Mouse (Mus musculus) lung, embryonic 16.5 days (tissue): Measurements from ENCODE around the gene Ankk1. TPM values are rescaled to one million over a fixed set of nuclear protein-coding genes. Genes with fewer than 3 reads are reported as not detected.

Experiments used
- ATAC-seq: fragments of 200-750 bp; cut with Nextera tagmentation; 2 replicates; pipeline ENCODE4 v1.8.0; 2017; ENCODE audit warnings: low read depth, mild to moderate bottlenecking, moderate library complexity
- H3K27ac ChIP-seq: fragments of 300-500 bp; sonication (generic); 2 replicates; pipeline ENCODE4 v1.5.1; 2014; ENCODE audit warnings: mild to moderate bottlenecking, control low read depth, low read length
- H3K27me3 ChIP-seq: fragments of 300-500 bp; sonication (generic); 2 replicates; pipeline ENCODE4 v1.6.1; 2014; ENCODE audit warnings: low read depth, low read length, mixed read lengths; ENCODE audit not compliant: control insufficient read depth, insufficient read depth
- H3K36me3 ChIP-seq: fragments of 300-500 bp; sonication (generic); 2 replicates; pipeline ENCODE4 v1.6.1; 2014; ENCODE audit warnings: low read length; ENCODE audit not compliant: control insufficient read depth, insufficient read depth
- H3K4me1 ChIP-seq: fragments of 300-500 bp; sonication (generic); replicated peaks from 2 replicates; pipeline ENCODE4 v1.6.1; 2014; ENCODE audit warnings: low read length, mixed read lengths; ENCODE audit not compliant: control insufficient read depth, insufficient read depth
- H3K4me2 ChIP-seq: fragments of 300-500 bp; sonication (generic); 2 replicates; pipeline ENCODE4 v1.6.1; 2014; ENCODE audit warnings: low read depth, low read length, control low read depth
- H3K4me3 ChIP-seq: fragments of 300-500 bp; sonication (generic); 2 replicates; pipeline ENCODE4 v1.5.1; 2014; ENCODE audit warnings: mild to moderate bottlenecking, low read length, control low read depth
- H3K9ac ChIP-seq: fragments of 300-500 bp; sonication (generic); 2 replicates; pipeline ENCODE4 v1.6.1; 2014; ENCODE audit warnings: low read length, control low read depth
- H3K9me3 ChIP-seq: fragments of 300-500 bp; sonication (generic); 2 replicates; pipeline ENCODE4 v1.6.1; 2016; ENCODE audit warnings: low read length; ENCODE audit not compliant: control insufficient read depth
- WGBS: fragments of 180-500 bp; shearing (Covaris S2); extraction: QIAGEN DNeasy Blood & Tissue Kit; methylation state at CpG from one replicate; pipeline ENCODE4 v1.1.7; 2014; 5-methylcytosine and 5-hydroxymethylcytosine counted together
- polyA plus RNA-seq: library from polyadenylated mRNA; unstranded; fragments of >200 nt; fragmentation: Nextera tagmentation; extraction: Ambion mirVana; gene quantifications from 2 replicates; pipeline ENCODE4 v1.2.1, GENCODE M21; 2015

Gene Ankk1
- polyA plus RNA-seq = not detected in 2 replicates

DNA sequence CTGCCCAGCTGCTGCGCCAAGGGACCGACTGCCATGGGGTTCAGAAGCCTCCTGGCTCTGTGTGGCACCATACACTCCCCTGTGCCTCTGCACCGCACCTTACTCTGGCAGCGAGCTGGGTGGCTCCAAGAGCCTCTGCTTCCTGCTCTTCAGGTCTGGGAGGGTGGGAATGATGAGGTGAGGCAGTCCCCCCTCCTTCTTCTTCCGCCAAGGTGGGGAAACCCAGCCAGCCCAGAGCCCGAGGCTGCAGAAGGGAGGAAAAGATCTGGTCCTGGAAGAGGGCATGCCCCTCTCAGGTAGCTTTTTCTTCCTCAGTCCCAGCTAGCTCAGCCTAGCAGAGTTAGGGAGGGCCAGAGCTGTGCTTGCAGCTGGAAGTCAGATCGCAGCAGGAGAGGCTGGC, at the start of gene Ankk1:
Gene Ankk1 (minus strand): TSS at position 101 of the 400 bp plus-strand sequence.
- WGBS = 68% methylated on average over 6 of the region's 7 CpGs
- Histone ChIP-seq H3K27me3 (no peaks in the 10 kb centered on the region), H3K27ac (no peak within 1 kb of the TSS), H3K4me2 (no peak within 1 kb of the TSS), H3K9ac (no peak within 1 kb of the TSS), H3K9me3 (no peaks in the 10 kb centered on the region), H3K4me1 (no peaks in the 10 kb centered on the region), H3K4me3 (no peak within 1 kb of the TSS), H3K36me3 (no peaks in the 10 kb centered on the region)
- no peak for ATAC-seq

DNA sequence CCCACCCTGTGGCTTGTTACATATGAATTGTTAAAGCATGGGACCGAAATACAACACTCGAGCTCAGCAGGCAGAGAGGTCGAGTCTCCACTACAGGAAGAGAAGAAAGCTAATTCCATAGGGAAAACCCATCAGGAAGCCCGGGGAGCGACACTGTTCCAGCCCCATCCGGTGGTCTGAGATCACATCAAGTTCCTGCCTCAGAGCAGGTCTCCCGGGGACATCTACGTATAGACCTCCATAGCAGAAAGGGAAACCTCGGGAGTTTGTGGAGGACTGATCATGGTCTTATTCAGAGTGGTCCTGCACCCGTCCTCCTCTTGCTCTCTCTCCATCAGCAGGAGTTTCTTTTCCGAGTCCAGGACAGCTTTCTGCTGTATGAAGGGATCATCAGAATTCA, 45.3 kb upstream of the Ankk1 start:
- Histone ChIP-seq H3K4me2 (no peak overlapping the region), H3K27me3 (no peaks in the 10 kb centered on the region), H3K36me3 (no peaks in the 10 kb centered on the region), H3K9me3 (no peaks in the 10 kb centered on the region; the same call in 1 of the 2 replicates), H3K9ac (no peak overlapping the region), H3K4me3 (no peak overlapping the region), H3K4me1 (no peaks in the 10 kb centered on the region), H3K27ac (no peak overlapping the region)
- ATAC-seq = no peak
- WGBS = 70% methylated on average over 11 of the region's 11 CpGs

DNA sequence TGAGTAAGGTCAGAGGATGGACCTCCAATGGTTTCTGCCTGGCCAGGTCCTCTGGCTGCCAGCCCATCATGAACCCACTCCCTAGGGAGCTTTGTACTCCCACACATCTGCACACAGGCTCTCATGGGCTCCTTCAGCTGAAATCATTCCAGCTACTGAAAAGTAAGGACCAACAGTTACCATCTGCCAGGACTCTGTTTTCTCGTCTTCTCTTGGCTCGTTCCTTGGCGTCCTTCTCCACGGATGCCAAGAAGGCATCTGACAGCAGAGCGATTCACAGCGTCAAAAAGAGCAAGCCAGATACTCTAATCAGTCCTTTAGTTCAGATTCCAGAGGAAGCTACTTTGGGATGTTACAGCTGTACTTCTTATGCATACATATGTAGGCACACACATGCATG, 44.1 kb upstream of the Ankk1 start:
- no peaks in the 10 kb centered on the region for H3K27me3 ChIP-seq
- ATAC-seq = no peak
- H3K4me2 ChIP-seq = no peak overlapping the region
- no peak overlapping the region for H3K4me3 ChIP-seq
- H3K27ac ChIP-seq = no peak overlapping the region
- WGBS = 70% methylated on average over 6 of the region's 6 CpGs
- H3K4me1 ChIP-seq = no peaks in the 10 kb centered on the region
- no peaks in the 10 kb centered on the region; the same call in 1 of the 2 replicates for H3K9me3 ChIP-seq
- H3K9ac ChIP-seq = no peak overlapping the region
- no peaks in the 10 kb centered on the region for H3K36me3 ChIP-seq

DNA sequence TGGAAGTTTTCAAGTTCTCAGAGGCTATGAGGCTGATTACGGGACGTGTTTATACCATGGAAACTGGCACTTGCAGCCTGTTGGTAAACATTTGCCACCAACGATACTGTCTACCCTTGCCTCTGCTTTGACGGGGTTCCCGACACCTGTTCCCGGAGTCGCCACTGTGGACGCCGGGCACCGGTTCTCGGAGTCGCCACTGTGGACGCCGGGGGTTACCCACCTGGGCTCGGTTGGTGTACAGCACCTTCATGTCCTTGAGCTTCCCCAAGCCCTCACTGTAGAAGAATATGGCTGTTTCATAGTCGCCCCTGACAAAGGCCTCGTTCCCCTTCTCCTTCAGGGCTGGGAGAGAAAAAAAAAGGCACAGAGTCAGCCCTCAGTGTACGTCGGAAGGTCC, 43.2 kb upstream of the Ankk1 start:
- Histone ChIP-seq H3K9ac (no peak overlapping the region), H3K27ac (no peak overlapping the region), H3K27me3 (no peaks in the 10 kb centered on the region), H3K4me1 (no peaks in the 10 kb centered on the region), H3K9me3 (no peaks in the 10 kb centered on the region), H3K36me3 (no peaks in the 10 kb centered on the region), H3K4me3 (no peak overlapping the region), H3K4me2 (no peak overlapping the region)
- WGBS = 90% methylated on average over 19 of the region's 19 CpGs
- no peak for ATAC-seq

DNA sequence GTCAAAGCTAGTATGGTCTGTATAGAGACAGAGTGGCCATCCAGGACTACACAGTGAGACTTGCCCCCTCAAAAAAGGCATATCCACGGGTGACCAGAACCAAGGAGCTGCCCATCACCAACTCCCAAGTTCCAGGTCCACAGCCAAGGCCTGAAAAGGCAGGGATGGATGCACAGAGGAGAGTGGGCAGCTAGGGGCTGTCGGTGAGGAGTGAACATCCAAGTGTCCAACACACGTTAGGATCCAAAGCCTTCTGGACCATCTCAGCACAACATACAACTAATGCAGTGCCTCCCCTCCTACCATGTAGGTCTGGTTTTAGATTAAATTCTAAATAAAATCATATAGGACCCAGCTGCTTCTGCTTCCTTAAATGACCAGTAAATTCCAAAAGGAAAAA, 29.3 kb upstream of the Ankk1 start:
- H3K27ac ChIP-seq = no peak overlapping the region
- WGBS = 92% methylated on average over 3 of the region's 3 CpGs
- no peaks in the 10 kb centered on the region for H3K36me3 ChIP-seq
- H3K27me3 ChIP-seq = no peaks in the 10 kb centered on the region
- no peak overlapping the region for H3K9ac ChIP-seq
- H3K4me3 ChIP-seq = no peak overlapping the region
- no peaks in the 10 kb centered on the region for H3K9me3 ChIP-seq
- H3K4me2 ChIP-seq = no peak overlapping the region
- no peak for ATAC-seq
- no peaks in the 10 kb centered on the region for H3K4me1 ChIP-seq

DNA sequence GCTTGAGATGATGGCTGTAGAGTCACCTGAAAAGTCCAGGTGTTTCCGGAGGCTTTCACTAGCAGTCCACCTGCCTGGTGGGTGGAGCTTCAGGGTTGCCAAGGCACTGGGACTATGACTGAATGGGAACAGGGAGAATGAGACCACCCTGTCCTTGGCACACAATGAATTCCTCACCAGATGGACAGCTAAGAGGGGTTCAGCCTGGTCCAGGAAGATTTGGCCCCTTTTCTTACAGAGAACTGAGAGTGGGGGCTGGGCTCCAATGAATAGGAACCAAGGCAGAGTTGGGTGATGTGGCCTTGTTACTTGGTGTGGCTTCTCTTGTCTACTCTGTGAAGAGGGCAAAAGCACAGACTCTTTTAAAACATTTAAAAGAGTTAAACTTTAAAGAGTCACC, 25.6 kb upstream of the Ankk1 start:
- Histone ChIP-seq H3K4me2 (no peak overlapping the region), H3K9me3 (no peaks in the 10 kb centered on the region), H3K27ac (no peak overlapping the region), H3K27me3 (no peaks in the 10 kb centered on the region), H3K9ac (no peak overlapping the region), H3K4me1 (no peaks in the 10 kb centered on the region), H3K4me3 (no peak overlapping the region), H3K36me3 (no peaks in the 10 kb centered on the region)
- ATAC-seq = no peak
- WGBS = 87% methylated on average over 1 of the region's 1 CpGs

DNA sequence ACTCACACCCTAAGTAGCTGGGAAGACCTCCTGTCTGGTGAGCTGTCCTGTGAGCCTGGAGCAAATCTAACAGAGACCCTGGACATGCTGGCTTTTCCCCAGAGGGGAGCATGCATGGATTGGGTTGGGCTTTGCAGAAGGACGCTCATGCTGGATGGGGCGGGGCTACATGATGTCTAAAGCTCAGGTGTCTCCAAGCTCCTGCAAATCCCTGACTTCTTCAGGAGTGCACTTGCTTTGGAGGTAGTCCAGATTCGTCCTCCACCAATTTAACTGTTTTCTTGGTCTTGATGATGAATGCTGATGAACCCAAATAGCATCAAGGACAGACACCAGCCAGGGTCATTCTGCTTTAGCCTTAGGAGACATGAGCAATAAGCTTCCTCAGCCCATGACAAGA, 23.7 kb upstream of the Ankk1 start:
- no peak overlapping the region for H3K4me3 ChIP-seq
- ATAC-seq = no peak
- WGBS = 54% methylated on average over 3 of the region's 3 CpGs
- no peaks in the 10 kb centered on the region for H3K9me3 ChIP-seq
- H3K27ac ChIP-seq = no peak overlapping the region
- no peaks in the 10 kb centered on the region for H3K27me3 ChIP-seq
- no peak overlapping the region for H3K9ac ChIP-seq
- no peaks in the 10 kb centered on the region for H3K36me3 ChIP-seq
- H3K4me1 ChIP-seq = no peaks in the 10 kb centered on the region
- no peak overlapping the region for H3K4me2 ChIP-seq

DNA sequence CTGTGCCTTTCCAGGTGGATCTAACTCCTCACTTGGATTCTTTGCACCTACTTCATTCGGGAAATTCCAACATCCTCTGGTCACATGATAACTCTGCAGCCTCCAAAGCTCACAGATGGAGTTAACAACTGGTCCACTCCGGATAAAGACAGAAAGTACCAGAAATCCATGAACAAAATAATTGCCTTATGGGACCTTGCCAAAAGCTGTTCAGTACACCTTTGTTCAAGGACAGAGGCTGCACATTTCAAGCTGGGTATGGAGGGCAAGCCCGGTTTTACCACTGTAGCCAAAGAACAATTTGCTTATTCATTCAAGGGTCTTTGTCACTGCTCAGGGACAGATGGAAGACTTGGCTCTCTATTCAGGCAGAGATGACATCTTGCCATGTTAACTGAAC, 15.8 kb upstream of the Ankk1 start:
- Histone ChIP-seq H3K27me3 (no peaks in the 10 kb centered on the region), H3K27ac (no peak overlapping the region), H3K4me2 (no peak overlapping the region), H3K36me3 (no peaks in the 10 kb centered on the region), H3K9ac (no peak overlapping the region), H3K9me3 (no peaks in the 10 kb centered on the region), H3K4me3 (no peak overlapping the region), H3K4me1 (no peaks in the 10 kb centered on the region)
- WGBS = 63% methylated on average over 3 of the region's 3 CpGs
- ATAC-seq = no peak

DNA sequence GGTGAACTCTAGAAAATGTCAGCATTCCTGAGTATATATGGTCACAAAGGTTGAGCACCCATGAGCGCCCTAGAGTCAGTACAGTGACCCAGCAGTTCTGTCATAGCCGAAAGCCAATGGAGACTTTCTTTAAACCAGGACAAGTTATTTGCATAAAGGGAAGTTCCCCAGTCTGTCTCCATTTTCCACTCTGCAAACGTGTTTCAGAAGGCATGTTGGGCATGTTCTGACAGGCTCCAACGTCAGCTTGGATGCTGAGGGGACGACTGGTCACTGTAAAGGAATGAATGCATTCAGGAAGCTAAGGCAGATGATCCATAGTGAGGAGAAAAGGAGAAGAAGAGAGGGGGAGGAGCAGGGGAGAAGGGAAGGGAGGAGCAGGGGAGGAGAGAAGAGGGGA, 657 bp upstream of the Ankk1 start:
- Histone ChIP-seq H3K4me2 (no peak overlapping the region), H3K36me3 (no peaks in the 10 kb centered on the region), H3K27ac (no peak overlapping the region), H3K9ac (no peak overlapping the region), H3K4me1 (no peaks in the 10 kb centered on the region), H3K4me3 (no peak overlapping the region), H3K27me3 (no peaks in the 10 kb centered on the region), H3K9me3 (no peaks in the 10 kb centered on the region)
- ATAC-seq = no peak
- 48% methylated on average over 5 of the region's 5 CpGs for WGBS

DNA sequence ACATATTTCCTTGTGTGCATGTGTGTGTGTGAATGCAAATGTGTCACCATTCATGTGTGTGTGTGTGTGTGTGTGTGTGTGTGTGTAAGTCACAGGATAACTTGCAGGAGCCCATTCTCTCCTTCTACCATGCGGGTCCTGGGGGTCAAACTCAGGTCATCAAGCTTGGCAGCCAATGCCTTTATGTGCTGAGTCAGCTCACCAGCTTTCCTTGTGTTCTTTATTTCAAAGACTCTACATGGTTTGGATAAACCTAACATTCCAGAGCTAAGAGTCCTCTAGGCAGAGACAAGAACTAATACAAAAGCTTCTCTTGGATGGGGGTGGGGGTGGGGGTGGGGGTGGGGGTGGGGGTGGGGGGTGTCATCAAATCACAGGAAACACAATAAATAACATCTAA, 1.2 kb downstream of the Ankk1 start:
- Histone ChIP-seq H3K27me3 (no peaks in the 10 kb centered on the region), H3K9me3 (no peaks in the 10 kb centered on the region), H3K4me3 (no peak overlapping the region), H3K9ac (no peak overlapping the region), H3K4me1 (no peaks in the 10 kb centered on the region), H3K36me3 (no peaks in the 10 kb centered on the region), H3K4me2 (no peak overlapping the region), H3K27ac (no peak overlapping the region)
- 30% methylated on average over 1 of the region's 1 CpGs for WGBS
- no peak for ATAC-seq
